In the genomic region with DNA sequence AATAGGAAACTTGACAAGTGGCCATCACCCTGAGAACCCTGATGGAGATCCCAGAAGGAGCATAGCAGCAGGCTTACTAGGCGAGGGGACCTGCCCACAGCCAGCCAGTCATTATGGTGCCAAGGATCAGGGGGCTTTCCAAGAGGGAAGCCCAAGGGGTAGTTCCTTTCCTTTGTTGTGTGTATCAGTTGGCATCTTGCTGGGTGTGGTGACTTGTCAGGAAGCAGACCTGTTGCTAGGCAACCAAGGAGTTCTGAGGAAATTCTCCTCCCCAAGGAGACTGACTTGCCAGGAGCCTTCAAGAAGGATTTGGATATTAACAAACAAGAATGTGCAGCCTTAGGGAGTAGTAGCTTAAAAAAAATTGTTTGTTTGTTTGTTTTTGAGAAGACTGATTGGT, we compare ENCODE assay signal across 12 mouse cellular contexts. TPM values are rescaled to one million over a fixed set of nuclear protein-coding genes. Genes with fewer than 3 reads are reported as not detected.
DNase-seq lines count a peak whose midpoint lies in the region; TF ChIP-seq lines count a peak whose summit lies in the region.
"Had no signal": no experiment of that assay in that cellular context is flagged by ENCODE, and none has a peak within 500 bp of the region (broad histone marks: within the 10 kb centered on the region; RNA-seq: fewer than 3 reads in every experiment).

No protein-coding gene starts in this region.

- H3K79me2 ChIP-seq in heart, adult 2 months (replicated peaks; ENCODE audit: control insufficient read depth, insufficient read depth, low read length), result no peaks in the 10 kb centered on the region

- 36% methylated on average over 1 of the region's 1 CpGs for WGBS in heart, adult 2 months

- DNase-seq in heart, adult 2 months, result peak; percentile 44 to 52
- no peak for DNase-seq in heart, postnatal 25 days (ENCODE audit: low spot score)
- peak; percentile 14 for DNase-seq in right cerebral cortex, adult 18-20 months
- DNase-seq in right cerebral cortex, postnatal 25 days, result no peak
- DNase-seq in gastrocnemius, adult 8-10 months (ENCODE audit: low spot score in 2 of 2), result peak; percentile 30 to 37
- peak; percentile 35 for DNase-seq in telencephalon, adult 2 months (ENCODE audit: low read depth, low spot score)
- no peak for DNase-seq in frontal cortex, postnatal 36 days (ENCODE audit: low spot score in 2 of 2)
- DNase-seq in ovary, adult 18-20 months (ENCODE audit: low spot score), result no peak
- DNase-seq: cerebellum, adult 11 months; thymus, postnatal 14 days had no signal

- H3K27ac ChIP-seq in heart, adult 2 months, result no peak overlapping the region
- H3K27ac ChIP-seq: limb, embryonic 13.5 days; midbrain, embryonic 12.5 days had no signal

- H3K9ac ChIP-seq in heart, adult 2 months (ENCODE audit: low read depth, low read length), result no peak overlapping the region
- H3K9ac ChIP-seq: limb, embryonic 13.5 days; midbrain, embryonic 12.5 days had no signal

- intact Hi-C loops in heart, adult 2 months (cut with DNase I), result no loop called here
- intact Hi-C loops in heart, postnatal 25 days (cut with DNase I), result no loop called here

- H3K4me1 ChIP-seq in heart, adult 2 months (ENCODE audit: control insufficient read depth, insufficient read depth, low read length), result 0 out of 2 replicates have a peak, but pooled peaks cover 3% of the 10 kb centered on the region
- H3K4me1 ChIP-seq: midbrain, embryonic 12.5 days had no signal

- H3K27me3 ChIP-seq in heart, adult 2 months (ENCODE audit: control insufficient read depth, insufficient read depth, low read length), result no peaks in the 10 kb centered on the region
- H3K27me3 ChIP-seq: limb, embryonic 13.5 days; midbrain, embryonic 12.5 days had no signal

- TF ChIP-seq CTCF in heart, adult 2 months (IDR thresholded peaks at IDR 0.05), result no peak

- H3K36me3 ChIP-seq in heart, adult 2 months (ENCODE audit: control insufficient read depth, insufficient read depth, low read length), result no peaks in the 10 kb centered on the region
- H3K36me3 ChIP-seq: limb, embryonic 13.5 days; midbrain, embryonic 12.5 days had no signal

- TF ChIP-seq EP300 in heart, adult 2 months (IDR thresholded peaks at IDR 0.05; ENCODE audit: insufficient read depth, low read depth, low read length), result no peak

- no peak for TF ChIP-seq POLR2A in heart, adult 2 months (IDR thresholded peaks at IDR 0.05; ENCODE audit: insufficient read depth, low read depth, low read length)

- no peak overlapping the region for H3K4me3 ChIP-seq in heart, adult 2 months
- H3K4me3 ChIP-seq: limb, embryonic 13.5 days; midbrain, embryonic 12.5 days had no signal

RNA-seq across cellular contexts. Expression of a gene that starts 25.7 kb away (rescaled TPM):
- under 1 TPM; 0.43 to 0.60 TPM for total RNA-seq in heart, adult 2 months (2021)
- 0.06 and 1.4 TPM in 2 replicates for polyA plus RNA-seq in heart, adult 2 months (2012; rRNA removed)
- under 1 TPM; 0.48 to 0.60 TPM for total RNA-seq in heart, postnatal 25 days (2021)
- 1 to 10 TPM in 1 of 4 experiments, under 1 TPM in 1, not detected in 2; 0.52 to 1.6 TPM for total RNA-seq in gastrocnemius, adult 8-10 months (2022)

Comparison
In these comparisons a context has a peak if more than half of its experiments do, and no peak if none do; other contexts are left out.
1. DNase-seq: peak in heart, adult 2 months (2 of 2), right cerebral cortex, adult 18-20 months (single experiment), gastrocnemius, adult 8-10 months (2 of 2) and telencephalon, adult 2 months (single experiment); none in heart, postnatal 25 days (single experiment), right cerebral cortex, postnatal 25 days (single experiment), frontal cortex, postnatal 36 days (0 of 2) and ovary, adult 18-20 months (single experiment).